Mouse (Mus musculus): ENCODE data around the gene Nr4a3.

DNA sequence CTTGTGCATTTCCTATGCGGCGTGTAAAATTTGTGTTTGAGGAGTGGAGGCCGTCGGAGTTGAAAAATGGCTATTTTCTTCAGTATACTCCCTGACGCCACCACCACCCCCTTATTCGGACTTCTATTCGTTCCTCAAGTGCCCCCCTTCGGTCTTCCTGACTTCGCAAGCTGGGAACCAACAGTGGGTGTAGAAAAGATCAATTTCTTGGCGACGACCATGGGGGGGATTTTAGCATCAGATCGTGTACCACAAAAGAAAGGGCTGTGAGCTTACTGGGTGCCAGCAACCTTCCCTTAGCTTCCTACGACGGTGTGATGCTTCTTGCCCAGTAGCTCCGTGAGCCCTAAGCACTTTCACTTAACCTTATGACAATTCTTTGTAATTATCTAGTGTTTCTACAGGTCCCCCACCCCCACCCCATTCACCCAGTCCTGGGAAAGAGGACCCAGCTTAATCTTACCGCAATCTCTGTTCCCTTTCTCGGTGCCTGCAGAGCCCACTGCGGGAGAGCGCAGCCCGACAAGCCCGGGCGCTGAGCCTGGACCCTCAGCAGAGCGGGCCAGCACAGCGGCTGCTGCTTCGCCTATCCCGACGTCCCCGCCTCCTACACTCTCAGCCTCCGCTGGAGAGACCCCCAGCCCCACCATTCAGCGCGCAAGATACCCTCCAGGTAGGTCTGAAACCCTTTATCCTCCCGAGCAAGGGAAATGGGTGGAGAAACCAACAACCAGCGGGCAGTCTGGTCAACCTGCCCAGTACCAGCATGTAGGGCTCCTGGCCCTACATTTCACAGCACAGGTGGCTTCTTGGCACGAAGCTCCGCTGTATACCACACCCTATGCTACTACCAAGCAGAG is 3.7 kb downstream of the Nr4a3 start:
- TF ChIP-seq EP300 (IDR thresholded peaks at IDR 0.05; ENCODE audit: insufficient read depth, low read depth, low read length), result no peak
- TF ChIP-seq CTCF (IDR thresholded peaks at IDR 0.05; ENCODE audit: low read depth, low read length), result no peak
